Mouse (Mus musculus): Measurements from ENCODE around the gene Pnmt.

Gene Pnmt

DNA sequence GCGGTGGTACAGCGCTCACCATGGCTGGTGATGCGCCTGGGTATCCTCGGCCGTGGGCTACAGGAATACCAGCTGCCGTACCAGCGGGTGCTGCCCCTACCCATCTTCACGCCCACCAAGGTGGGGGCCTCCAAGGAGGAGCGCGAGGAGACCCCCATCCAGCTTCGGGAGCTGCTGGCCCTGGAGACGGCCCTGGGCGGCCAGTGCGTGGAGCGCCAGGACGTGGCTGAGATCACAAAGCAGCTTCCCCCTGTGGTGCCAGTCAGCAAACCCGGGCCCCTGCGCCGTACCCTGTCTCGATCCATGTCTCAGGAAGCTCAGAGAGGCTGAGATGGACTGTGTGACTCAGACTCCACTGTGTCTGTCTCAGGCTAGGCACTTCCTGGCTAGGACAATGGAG, 2.0 kb upstream of the Pnmt start:
- DNase-seq (ENCODE audit: low spot score) = no peak

DNA sequence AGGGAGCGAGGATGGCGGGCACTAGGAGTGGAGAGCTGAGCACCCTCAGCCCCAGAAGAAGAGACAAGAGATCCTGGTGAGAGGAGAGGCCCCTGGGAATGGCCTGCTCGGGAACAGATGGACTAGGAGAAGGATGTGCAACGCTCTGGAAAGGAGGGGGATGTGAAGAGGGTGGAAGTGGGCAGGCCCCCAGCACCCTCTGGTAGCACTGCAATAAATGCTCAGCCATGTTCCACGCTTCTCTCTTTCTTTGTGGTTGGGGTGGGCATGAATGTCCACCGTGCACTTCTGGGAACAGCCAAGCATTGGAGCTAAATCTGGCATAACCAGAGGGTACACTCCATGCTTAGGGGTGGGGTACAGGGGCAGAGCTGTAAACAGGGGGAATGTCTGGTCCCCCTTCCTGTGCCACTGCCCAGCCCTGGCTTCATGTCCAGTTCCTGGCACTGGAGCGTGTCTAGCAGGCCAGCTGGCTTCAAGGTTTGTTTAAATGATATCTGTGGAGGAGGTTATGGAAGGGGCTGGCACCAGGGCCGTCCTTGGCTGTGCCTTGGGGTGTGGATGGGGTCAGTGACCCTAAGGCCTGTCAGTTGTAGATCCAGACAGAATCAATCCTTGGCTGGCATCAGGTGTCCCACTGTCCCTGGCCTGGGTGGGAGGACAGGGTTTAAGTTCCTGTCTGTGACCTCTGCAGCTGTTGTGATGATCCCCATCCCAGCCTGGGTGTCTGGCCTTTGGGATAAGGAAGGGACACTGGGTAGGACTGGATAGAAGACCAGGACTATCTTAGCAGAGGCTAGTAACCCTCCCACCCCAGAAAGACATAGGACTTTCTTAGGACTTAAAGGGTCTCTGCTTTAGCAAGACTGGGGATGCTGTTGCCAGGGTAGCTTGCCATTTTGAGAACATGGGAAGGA, 1.3 kb upstream of the Pnmt start:
- no peak for DNase-seq (ENCODE audit: low spot score)

- DNase-seq (ENCODE audit: low spot score) = no peak
Measured at GRCm38 (mm10) chr11:98386596-98386995, 346 bp downstream of the Pnmt start.

- no peak for DNase-seq (ENCODE audit: low spot score)
Measured at GRCm38 (mm10) chr11:98387056-98387577, 867 bp downstream of the Pnmt start.

- DNase-seq (ENCODE audit: low spot score) = no peak
Measured at GRCm38 (mm10) chr11:98388282-98388681, 2.0 kb downstream of the Pnmt start.

DNA sequence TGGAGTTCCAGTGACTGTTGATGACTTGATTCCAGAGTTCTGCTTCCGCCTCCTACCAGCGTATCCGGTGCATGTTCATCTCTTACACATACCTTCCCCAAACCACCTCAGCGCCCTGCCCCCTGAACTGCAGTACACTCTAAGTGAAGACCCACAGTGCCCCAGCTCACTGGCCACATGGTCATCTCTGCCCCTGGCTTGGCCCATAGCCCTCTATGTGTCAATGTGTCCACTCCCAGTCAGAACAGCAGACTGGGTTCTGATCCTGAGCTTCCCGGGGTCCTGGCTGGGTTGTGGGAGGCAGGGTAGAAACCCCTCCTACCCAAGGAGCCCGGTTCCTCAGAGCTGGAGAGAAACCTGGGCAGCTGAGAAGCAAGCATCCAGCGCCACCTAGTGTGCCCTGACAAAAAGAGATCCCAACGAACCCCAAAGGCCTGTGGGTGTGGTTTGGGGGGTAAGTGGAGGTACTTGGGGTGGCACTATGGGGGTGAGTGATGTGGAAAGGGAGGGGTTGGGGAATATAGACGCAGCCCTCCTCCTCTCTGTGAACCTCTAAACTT, 3.1 kb downstream of the Pnmt start:
- no peak for DNase-seq (ENCODE audit: low spot score)

DNA sequence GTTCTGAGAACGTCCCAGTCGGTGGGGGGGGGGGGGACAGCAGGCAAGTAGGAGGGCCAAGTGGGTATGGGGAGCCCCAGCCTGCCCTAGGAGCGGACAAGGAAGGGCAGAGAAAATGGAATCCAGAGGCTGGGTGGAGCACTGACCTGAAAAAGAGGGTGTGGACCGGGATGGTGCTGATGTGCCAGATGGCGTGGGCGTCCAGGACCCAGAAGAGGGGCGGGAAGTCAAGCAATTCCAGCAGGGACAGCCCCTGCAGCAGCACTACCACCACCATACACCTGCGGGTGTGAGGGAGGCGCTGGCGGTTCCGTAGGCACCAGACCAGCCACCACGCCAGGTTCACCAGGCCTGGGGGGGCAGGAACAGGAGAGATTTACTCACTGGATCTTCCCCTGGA, 3.9 kb downstream of the Pnmt start:
- no peak for DNase-seq (ENCODE audit: low spot score)

DNA sequence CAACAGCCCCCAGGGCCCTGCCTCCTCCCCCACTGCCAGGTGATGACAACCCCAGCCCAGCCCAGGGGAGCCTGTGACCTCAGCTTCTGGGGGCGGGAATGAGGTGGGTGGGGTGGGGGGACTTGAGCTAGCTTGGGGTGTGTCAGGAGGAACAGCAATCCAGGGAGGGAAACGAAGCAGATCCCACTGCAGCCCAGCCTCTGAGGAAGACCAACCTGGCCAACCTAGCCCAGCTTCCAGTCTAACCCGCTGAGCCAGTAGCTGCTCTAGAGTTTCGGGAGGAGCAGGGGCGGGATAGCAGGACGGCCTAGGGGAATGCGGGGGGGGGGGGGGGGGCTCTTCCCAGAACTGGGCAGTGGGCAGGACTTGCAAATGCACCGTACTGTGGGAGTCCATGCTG, 5.8 kb downstream of the Pnmt start:
- DNase-seq (ENCODE audit: low spot score) = no peak

DNA sequence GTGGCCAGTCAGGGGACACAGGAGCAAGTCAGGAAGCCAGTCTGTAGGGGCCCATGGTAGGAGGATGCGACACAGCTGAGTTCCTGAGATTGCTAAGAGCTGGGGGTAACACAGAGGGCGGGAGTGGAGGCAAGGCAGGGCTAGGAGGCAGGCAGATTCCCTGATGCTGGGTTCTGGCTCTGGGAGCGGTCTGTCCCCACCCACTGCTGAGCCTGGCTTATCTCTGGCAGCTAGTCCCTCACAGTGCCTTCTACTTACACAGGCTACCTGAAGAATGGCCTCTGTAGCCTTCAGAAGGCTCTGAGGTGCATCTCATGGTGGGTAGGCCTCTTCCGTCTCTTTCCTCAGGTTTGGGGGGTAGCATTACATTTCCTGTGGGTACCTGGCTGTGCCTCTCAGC, 6.4 kb downstream of the Pnmt start:
- DNase-seq (ENCODE audit: low spot score) = peak; percentile 51

DNA sequence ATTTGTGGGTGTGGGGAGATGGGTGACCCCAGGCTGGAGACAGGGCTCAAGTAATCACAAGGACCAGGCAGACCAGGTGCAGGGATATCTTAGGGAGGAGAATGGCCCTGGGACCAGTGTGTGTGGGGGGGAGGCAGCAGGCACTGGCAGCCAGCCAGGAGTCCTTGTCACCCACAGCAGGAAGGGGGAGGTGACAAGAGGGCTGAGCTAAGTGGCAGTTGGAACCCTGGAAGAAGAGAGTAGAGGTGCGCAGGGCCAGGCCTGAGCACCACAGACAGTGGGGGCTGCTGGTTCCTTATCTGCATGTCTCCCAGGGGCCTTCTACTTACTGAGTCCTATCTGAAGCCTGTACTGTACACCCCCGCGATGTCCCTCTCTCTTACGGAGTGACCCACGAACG, 7.1 kb downstream of the Pnmt start:
- DNase-seq (ENCODE audit: low spot score) = peak; percentile 71

DNA sequence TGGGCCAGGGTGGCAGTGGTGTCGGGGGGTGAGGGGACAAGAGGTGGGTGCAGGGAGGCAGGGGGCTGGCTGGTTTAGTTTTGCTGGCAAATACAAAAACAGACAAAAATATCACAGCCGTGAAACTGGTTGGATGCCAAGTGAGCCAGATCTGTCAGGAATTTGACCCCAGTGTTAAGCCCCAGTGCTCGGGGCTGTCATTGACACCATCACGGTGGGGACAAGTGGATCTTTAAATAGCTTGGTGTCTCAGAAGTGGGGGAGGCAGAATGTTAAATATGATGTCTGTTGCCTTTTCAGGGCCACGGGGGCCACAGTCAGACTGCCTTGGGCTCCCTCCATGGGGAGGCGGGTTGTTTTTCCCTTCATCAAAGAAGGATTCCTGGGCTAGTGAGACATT, 8.1 kb downstream of the Pnmt start:
- no peak for DNase-seq (ENCODE audit: low spot score)

- DNase-seq (ENCODE audit: low spot score) = no peak
Measured at GRCm38 (mm10) chr11:98395041-98395440, 8.8 kb downstream of the Pnmt start.

DNA sequence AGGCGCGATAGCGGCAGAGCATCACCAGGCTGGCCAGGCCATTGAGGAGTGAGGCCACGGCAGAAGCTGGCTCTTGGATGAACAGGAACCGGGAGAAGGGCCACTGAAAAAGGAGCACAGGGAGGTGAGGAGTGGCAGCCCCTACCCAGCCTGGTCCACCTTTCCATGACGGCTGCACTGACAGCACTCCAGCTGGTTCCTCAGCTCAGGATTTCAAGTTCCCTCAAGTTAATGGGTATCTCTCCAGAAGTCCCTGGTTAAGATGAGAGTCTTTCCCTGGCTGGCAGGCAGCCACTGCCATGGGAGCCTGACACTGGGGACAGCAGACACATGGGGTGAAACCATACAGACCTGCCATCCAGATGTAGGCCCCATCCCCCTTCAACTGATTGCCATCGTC, 11.7 kb downstream of the Pnmt start:
- DNase-seq (ENCODE audit: low spot score) = no peak

GRCm38 (mm10) chr11:98400161-98400726, 14.0 kb downstream of the Pnmt start, which contains the start of gene Pgap3:
Pgap3 (minus strand) TSS chr11:98400490.
- peak; percentile 83 for DNase-seq (ENCODE audit: low spot score)

GRCm38 (mm10) chr11:98400816-98401215, 14.6 kb downstream of the Pnmt start:
- DNase-seq (ENCODE audit: low spot score) = no peak

- no peak for DNase-seq (ENCODE audit: low spot score)
Measured at GRCm38 (mm10) chr11:98406621-98407020, 20.4 kb downstream of the Pnmt start.

GRCm38 (mm10) chr11:98408872-98409271, 22.6 kb downstream of the Pnmt start:
- DNase-seq (ENCODE audit: low spot score) = no peak

DNA sequence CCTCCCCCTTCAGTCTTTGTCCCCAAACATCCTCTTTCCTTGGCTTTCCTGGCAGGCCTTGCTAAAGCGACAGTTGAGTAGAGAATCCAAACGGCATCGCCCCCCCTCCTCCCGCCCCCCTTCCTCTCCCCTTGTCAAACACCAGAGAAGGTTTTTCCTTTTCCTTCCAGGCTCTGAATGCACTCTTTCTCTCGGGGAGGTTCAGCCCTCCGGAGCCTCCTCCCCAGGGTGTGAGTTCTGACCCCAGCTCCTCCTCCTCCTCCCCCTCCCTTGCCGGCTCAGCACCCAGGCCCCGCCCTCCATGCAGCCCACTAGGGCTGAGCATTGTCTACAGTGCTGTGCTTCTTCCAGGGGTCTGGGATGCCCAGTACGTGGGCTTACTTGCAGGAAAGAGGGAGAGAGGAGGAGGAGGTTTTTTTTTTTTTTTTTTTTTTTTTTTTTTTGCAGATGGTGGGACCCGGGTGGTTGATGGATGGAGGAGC, 23.1 kb downstream of the Pnmt start:
- DNase-seq (ENCODE audit: low spot score) = no peak

DNA sequence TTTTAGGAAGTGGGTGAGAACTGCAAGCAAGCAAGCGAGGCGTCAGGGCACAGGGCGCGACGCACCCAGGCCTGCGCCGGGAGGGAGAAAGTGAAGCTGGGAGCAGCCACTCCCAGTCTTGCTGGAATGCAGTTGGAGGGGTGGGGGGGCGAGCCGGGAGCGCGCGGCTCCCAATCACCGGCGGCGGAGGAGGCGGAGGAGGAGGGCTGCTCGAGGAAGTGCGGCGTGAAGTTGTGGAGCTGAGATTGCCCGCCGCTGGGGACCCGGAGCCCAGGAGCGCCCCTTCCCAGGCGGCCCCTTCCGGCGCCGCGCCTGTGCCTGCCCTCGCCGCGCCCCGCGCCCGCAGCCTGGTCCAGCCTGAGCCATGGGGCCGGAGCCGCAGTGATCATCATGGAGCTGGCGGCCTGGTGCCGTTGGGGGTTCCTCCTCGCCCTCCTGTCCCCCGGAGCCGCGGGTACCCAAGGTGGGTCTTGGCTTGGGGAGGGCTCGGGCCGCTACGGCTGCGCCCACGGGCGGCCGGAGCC, 26.1 kb downstream of the Pnmt start, which contains the start of gene Erbb2:
TSS of gene Erbb2 (plus strand) at position 198 of the 524 bp plus-strand sequence.
- DNase-seq (ENCODE audit: low spot score) = no peak

GRCm38 (mm10) chr11:98412797-98413301, 26.6 kb downstream of the Pnmt start:
- DNase-seq (ENCODE audit: low spot score) = no peak

DNA sequence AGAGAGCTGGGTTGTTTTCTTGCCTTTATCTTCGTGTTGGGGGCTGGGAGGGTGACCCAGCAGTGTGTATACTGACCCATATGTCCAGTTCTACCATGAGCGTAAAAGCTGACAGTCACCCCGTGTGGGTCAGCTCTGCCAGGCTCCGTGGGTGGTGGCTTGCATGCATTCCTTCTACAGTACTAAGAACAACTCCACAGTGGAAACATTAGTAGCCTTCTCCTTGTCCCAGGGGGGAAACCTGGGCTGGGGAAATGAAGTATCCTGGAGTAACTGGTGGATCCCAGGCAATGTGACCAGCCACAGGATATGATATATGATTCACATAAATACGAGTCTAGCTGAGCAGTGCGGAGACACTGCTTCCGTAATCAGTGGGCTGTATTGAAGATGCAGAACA, 27.5 kb downstream of the Pnmt start:
- DNase-seq (ENCODE audit: low spot score) = no peak

GRCm38 (mm10) chr11:98414162-98414561, 27.9 kb downstream of the Pnmt start:
- no peak for DNase-seq (ENCODE audit: low spot score)
